Mouse (Mus musculus): Measurements from ENCODE around the gene Prdx1.

The Prdx1 gene

GRCm38 (mm10) chr4:116731077-116731476 is 45.7 kb downstream of the Prdx1 start:
- DNase-seq = no peak

GRCm38 (mm10) chr4:116732355-116732754 is 47.0 kb downstream of the Prdx1 start:
- DNase-seq = no peak

- DNase-seq = no peak
These were observed 49.7 kb downstream of the Prdx1 start for GRCm38 (mm10) chr4:116734996-116735395.

- no peak for DNase-seq
These were observed 53.8 kb downstream of the Prdx1 start for GRCm38 (mm10) chr4:116738972-116739751.

GRCm38 (mm10) chr4:116749750-116750149 is 64.4 kb downstream of the Prdx1 start:
- DNase-seq = no peak

Data from cerebellum, adult 11 months (tissue).